Mouse (Mus musculus) left cerebral cortex, postnatal 36 days (tissue): ENCODE data around the gene Mtrf1l. TPM values are rescaled to one million over a fixed set of nuclear protein-coding genes. Genes with fewer than 3 reads are reported as not detected.

Experiments
- DNase-seq, 2 experiments: peaks; one replicate each; pipeline ENCODE4 v3.0.0; 2021 to 2022; ENCODE audit warnings: low spot score in 2 of 2, mixed read lengths in 1 of 2
- intact Hi-C: fragments of 180-260 bp; cut with DNase I; formaldehyde crosslinking; loops from one replicate; pipeline ENCODE4 v1.15.1; 2025
- total RNA-seq, 2 experiments: library from RNA; stranded (reverse); gene quantifications; 2 replicates each; pipeline ENCODE4 v1.2.3; 2021

The Mtrf1l gene
- total RNA-seq: 10 to 100 TPM in 1 of 2 experiments, 1 to 10 TPM in 1; 5.4 to 10.6 TPM

- intact Hi-C loops: loop anchor here (1.0 kb wide), 1 partner anchor 19 kb away; the partner anchor contains the start of gene Fbxo5
- peak; percentile 91 to 92 for DNase-seq
Observed at GRCm38 (mm10) chr10:5823740-5824491, at the start of gene Mtrf1l. TSS of gene Mtrf1l (minus strand) at chr10:5823910.

GRCm38 (mm10) chr10:5871081-5871480, 47.4 kb upstream of the Mtrf1l start:
- intact Hi-C loops: no loop called here
- no peak for DNase-seq

GRCm38 (mm10) chr10:5867981-5868552, 44.4 kb upstream of the Mtrf1l start:
- DNase-seq: peak; percentile 24 to 27
- intact Hi-C loops: no loop called here

- intact Hi-C loops: no loop called here
- no peak for DNase-seq
Observed at GRCm38 (mm10) chr10:5865996-5866395, 42.3 kb upstream of the Mtrf1l start.

- intact Hi-C loops: no loop called here
Observed at GRCm38 (mm10) chr10:5862669-5863068, 39.0 kb upstream of the Mtrf1l start.

GRCm38 (mm10) chr10:5860849-5861248, 37.1 kb upstream of the Mtrf1l start:
- no peak for DNase-seq
- intact Hi-C loops: no loop called here

More at GRCm38 (mm10) chr10:5862669-5863068, 39.0 kb upstream of the Mtrf1l start:
- no peak for DNase-seq

GRCm38 (mm10) chr10:5859729-5860128, 36.0 kb upstream of the Mtrf1l start:
- intact Hi-C loops: no loop called here
- no peak for DNase-seq

- intact Hi-C loops: no loop called here
- no peak for DNase-seq
Observed at GRCm38 (mm10) chr10:5857996-5858549, 34.4 kb upstream of the Mtrf1l start.

GRCm38 (mm10) chr10:5853290-5853868, 29.7 kb upstream of the Mtrf1l start:
- intact Hi-C loops: no loop called here
- peak; percentile 16 to 26 for DNase-seq

GRCm38 (mm10) chr10:5846939-5847338, 23.2 kb upstream of the Mtrf1l start:
- no peak for DNase-seq
- intact Hi-C loops: loop anchor here (10.0 kb wide), 2 partner anchors 188 to 948 kb away; no protein-coding TSS in a partner anchor

GRCm38 (mm10) chr10:5841369-5841768, 17.7 kb upstream of the Mtrf1l start:
- intact Hi-C loops: loop anchor here (10.0 kb wide), 2 partner anchors 193 to 953 kb away; no protein-coding TSS in a partner anchor
- DNase-seq: peak; percentile 11 to 17

GRCm38 (mm10) chr10:5826336-5827025, 2.8 kb upstream of the Mtrf1l start:
- no peak for DNase-seq
- intact Hi-C loops: no loop called here

- intact Hi-C loops: no loop called here
Observed at GRCm38 (mm10) chr10:5824779-5825178, 1.1 kb upstream of the Mtrf1l start.

GRCm38 (mm10) chr10:5823291-5823739, 395 bp downstream of the Mtrf1l start:
- intact Hi-C loops: loop anchor here (1.0 kb wide), 1 partner anchor 18 kb away; the partner anchor contains the start of gene Fbxo5
- no peak for DNase-seq

More at GRCm38 (mm10) chr10:5824779-5825178, 1.1 kb upstream of the Mtrf1l start:
- no peak for DNase-seq

GRCm38 (mm10) chr10:5818772-5819171, 4.9 kb downstream of the Mtrf1l start:
- intact Hi-C loops: no loop called here
- no peak for DNase-seq

GRCm38 (mm10) chr10:5815968-5816367, 7.7 kb downstream of the Mtrf1l start:
- intact Hi-C loops: no loop called here
- no peak for DNase-seq

- DNase-seq: no peak
- intact Hi-C loops: no loop called here
Observed at GRCm38 (mm10) chr10:5813724-5814123, 10.0 kb downstream of the Mtrf1l start.

GRCm38 (mm10) chr10:5807683-5808082, 16.0 kb downstream of the Mtrf1l start:
- intact Hi-C loops: no loop called here
- DNase-seq: no peak

- intact Hi-C loops: no loop called here
- DNase-seq: no peak
Observed at GRCm38 (mm10) chr10:5806996-5807395, 16.7 kb downstream of the Mtrf1l start.

GRCm38 (mm10) chr10:5806416-5806815, 17.3 kb downstream of the Mtrf1l start:
- DNase-seq: no peak
- intact Hi-C loops: no loop called here
